Mouse (Mus musculus) cerebellum, adult 2 months (tissue): ENCODE measurements around the gene Cdh1.

Experiments used
- CTCF ChIP-seq: fragments of 200-500 bp; IDR thresholded peaks from 2 replicates; pipeline ENCODE4 v1.5.1; 2011; ENCODE audit warnings: low read depth, mild to moderate bottlenecking, control low read depth, low read length, moderate library complexity, borderline replicate concordance; ENCODE audit not compliant: insufficient read depth
- POLR2A ChIP-seq: fragments of 200-500 bp; IDR thresholded peaks from 2 replicates; pipeline ENCODE4 v1.6.1; 2011; ENCODE audit warnings: low read length, control low read depth, borderline replicate concordance; ENCODE audit not compliant: insufficient read depth

DNA sequence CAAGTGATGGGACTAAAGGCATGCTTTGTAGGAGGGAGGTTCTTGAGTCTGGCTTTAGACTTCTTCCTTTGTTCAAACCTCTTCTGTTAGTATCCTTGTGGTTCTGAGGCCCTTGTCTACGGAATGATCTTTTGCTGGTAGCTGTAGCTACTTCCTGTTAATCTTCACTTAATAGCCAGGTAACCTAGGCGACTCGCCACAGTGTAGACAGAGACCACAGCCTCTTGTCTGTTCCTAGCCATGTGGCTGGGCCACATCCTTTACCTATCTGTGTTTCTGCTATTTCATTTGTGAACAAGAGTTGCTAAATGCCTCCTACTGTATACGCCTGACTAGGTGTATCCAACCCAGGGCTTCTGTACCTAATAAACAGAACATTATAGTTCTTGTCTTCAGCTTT is 39.9 kb downstream of the Cdh1 start:
- TF ChIP-seq CTCF: no peak
- TF ChIP-seq POLR2A: no peak
